Mouse (Mus musculus) urinary bladder, postnatal 25 days (tissue): ENCODE results near the gene Carnmt1.

Experiments
- DNase-seq: peaks from one replicate; pipeline ENCODE4 v3.0.0; 2022; ENCODE audit warnings: low spot score

Gene Carnmt1

GRCm38 (mm10) chr19:18670608-18671007 is at the start of gene Carnmt1:
Gene Carnmt1, plus strand, starts transcription at chr19:18670764.
- DNase-seq, result peak; percentile 97

DNA sequence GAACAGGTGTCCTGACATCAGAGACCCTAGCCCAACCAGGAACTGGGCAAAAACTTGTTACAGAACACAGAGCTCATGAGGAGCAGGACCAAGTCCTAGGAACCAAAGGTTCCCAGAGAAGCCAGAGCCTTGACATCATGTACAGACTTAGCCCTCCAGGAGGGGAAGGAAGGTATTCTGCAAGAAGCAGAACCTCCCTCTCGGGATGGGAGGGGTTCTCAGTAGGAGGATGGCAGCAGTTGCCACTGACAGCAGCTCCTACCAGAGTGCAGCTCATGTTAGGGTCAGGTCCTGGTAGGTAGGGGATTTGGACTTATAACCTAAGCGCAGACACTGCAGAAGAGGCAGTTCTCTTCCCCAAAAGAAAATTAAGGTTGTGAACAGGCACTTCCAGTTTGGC is 46.7 kb upstream of the Carnmt1 start:
- DNase-seq, result no peak

DNA sequence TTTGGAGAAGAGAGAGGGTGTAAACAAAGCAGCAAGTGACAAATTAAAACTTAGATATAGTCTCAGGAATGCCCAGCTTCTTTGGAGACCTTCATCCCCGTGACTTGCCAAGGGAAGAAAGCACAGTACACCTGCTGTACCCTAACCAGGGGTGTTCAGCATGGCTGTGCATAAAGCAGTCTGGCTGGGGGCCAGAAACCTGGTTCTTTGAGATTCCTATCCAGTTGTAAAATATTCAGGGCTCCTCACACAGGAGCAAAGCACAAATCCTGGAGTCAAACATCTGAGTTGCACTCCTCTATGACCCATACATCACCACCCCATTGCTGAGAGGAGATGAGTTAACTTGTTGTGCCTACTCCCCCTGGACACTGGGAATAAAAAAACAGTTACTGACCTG is 41.0 kb upstream of the Carnmt1 start:
- DNase-seq, result peak; percentile 29

- DNase-seq, result peak; percentile 28
These were observed 40.1 kb upstream of the Carnmt1 start for GRCm38 (mm10) chr19:18630221-18631119.

DNA sequence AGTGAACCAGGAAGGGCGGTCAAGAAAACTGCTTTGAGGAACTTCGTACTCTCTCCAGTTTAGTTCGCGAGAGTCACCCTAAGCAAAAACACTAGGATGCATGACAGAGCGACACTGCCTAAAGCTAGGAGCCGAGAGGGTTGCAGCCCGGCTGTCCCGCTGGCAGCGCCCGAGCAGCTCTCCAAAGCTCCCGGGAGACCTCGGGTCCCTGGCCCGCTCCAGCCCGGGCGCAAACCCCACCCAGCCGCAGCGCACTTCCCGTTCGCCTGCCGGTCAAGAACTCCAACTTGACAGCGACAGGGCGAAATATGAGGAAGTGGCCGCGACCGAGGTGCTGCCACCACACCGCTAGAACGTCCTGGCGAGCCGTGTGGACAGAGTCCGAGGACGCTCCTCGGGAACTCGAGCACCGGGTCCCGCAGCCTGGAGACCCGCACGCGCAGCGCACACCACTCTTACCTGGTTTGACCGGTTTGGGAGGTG is 39.4 kb upstream of the Carnmt1 start:
- DNase-seq, result peak; percentile 58

GRCm38 (mm10) chr19:18631644-18632219 is 38.8 kb upstream of the Carnmt1 start, which contains the start of the genes Ostf1 and Nmrk1:
Gene Ostf1, minus strand, starts transcription at chr19:18631823.
Gene Nmrk1, plus strand, starts transcription at chr19:18631950.
- peak; percentile 99 for DNase-seq

DNA sequence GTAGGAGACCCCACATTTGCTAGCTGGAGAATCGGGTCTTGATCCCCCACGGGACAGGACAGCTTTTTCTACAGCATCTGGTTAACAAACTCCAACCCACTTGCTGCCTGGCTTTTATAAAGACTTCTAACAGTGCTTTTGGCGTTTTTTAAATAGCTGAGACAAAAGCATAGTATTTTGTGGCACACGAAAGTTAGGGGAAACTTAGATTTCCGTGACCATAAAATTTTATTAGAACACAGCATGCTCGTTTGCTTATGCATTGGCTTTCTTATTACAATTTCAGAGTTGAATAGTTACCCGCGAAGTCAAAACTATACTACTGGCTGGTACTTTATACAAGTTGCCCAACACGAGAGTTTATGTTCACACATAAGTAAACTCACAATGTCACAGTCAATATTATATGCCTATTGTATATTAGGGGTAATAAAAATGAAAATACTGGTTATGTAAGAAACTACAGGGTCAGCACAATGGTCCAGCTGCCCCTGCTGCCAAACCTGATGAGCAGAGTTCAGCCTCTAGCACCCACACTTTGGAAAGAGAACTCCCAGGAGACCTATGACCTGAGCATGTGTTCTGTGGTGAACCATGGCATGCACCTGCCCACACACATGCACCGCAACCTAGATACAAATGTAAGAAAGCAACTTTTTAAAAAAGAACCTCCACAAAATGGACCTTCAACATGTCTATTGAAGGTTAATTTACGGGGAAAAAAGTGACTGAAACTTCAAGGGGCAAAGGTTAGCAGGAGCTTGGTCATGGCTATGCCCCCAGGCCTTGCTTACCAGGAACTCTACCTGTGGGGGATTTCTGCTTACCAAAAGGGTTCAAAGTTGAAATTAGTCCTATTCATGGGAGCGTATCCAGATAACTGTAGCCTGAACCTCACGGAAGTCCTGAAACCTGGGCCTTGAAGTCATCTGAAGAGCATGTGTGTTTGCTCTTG is 38.1 kb upstream of the Carnmt1 start:
- DNase-seq, result no peak

GRCm38 (mm10) chr19:18637954-18638353 is 32.6 kb upstream of the Carnmt1 start:
- DNase-seq, result no peak

GRCm38 (mm10) chr19:18638949-18639348 is 31.6 kb upstream of the Carnmt1 start:
- no peak for DNase-seq

DNA sequence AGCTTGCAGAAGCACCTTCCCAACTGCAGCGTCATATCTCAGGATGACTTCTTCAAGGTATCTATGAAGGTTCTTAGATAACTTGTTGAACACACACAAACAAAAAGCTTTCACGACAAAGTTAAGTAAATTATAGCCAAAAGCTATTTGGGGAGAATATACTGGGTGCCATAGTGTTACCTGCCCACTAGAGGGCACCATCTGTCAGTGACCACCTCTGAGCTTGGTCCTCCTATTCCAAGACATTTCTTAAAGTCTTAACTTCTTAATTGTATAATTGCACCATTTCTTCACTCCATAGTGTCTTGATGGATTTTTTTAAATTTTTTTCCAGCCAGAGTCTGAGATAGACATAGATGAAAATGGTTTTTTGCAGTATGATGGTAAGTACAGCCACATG is 31.0 kb upstream of the Carnmt1 start:
- peak; percentile 25 for DNase-seq

GRCm38 (mm10) chr19:18641001-18641400 is 29.6 kb upstream of the Carnmt1 start:
- DNase-seq, result no peak

GRCm38 (mm10) chr19:18643411-18643810 is 27.2 kb upstream of the Carnmt1 start:
- no peak for DNase-seq

- DNase-seq, result no peak
These were observed 26.5 kb upstream of the Carnmt1 start for GRCm38 (mm10) chr19:18644084-18644483.

GRCm38 (mm10) chr19:18646397-18646796 is 24.2 kb upstream of the Carnmt1 start:
- DNase-seq, result no peak

DNA sequence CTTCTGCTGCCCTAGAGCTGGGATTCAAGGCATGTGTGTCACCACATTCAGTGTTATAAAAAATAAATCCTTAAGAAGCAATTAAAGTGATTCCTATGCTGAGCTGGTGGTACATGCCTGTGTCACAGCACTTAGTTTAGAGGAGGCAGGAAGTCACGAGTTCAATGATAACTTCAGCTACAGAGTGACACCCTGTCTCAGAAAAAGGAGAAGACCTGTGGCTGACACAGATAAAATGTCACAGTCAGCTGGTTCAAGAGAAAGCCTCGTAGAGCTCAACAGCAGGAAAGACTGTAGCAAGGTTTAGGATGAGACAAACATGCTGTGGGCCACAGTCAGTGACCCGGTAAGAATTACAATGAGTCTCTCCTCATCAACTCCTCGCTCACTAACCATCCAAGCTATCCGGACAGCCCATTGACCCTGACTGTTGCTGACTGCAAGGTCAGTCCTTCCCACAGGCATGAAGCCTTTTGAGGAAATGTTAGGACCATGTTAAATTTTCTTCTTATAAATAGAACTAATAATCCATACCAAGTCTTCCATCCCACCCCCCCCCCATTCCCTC is 23.6 kb upstream of the Carnmt1 start:
- no peak for DNase-seq

GRCm38 (mm10) chr19:18647775-18648557 is 22.6 kb upstream of the Carnmt1 start:
- no peak for DNase-seq

GRCm38 (mm10) chr19:18648558-18648945 is 22.0 kb upstream of the Carnmt1 start:
- DNase-seq, result no peak

DNA sequence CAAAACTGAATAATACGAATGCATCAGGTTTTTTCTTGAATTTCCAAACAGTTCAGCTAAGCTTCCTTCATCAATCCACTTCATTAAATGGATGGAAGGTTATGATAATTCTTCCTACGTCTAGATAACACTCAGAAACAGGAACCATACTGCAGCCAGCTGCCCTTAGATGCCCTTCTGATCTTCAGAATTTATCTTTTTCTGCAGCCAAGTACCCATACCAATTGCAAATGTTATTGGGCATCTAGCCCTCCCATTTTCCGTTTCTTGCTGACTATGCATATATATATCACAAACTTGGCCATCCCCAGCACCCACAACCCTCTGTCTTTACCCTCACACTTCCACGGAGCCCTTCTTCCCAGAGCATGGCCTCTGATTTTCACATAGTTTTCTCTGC is 20.6 kb upstream of the Carnmt1 start:
- no peak for DNase-seq

- DNase-seq, result no peak
These were observed 20.1 kb upstream of the Carnmt1 start for GRCm38 (mm10) chr19:18650473-18650872.

- DNase-seq, result no peak
These were observed 18.0 kb upstream of the Carnmt1 start for GRCm38 (mm10) chr19:18652592-18652991.

DNA sequence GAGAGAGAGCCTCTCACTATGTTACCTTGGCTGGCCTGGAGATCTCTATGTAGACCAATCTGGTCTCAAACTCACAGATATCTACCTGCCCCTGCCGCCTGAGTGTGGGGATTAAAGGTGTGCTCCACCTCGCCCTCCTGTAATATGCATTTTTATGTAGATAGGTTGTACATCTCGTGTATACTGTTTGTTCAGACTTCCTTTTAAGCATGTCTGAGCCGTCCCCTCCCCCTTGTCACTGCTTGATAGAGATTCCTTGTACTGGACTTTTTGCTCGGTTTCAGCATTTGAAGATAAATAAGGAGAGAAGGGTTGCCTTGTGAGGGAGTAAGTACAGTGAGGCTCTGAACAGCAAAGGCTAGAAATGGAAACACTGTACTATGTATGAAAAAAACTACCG is 17.5 kb upstream of the Carnmt1 start:
- DNase-seq, result no peak
